Mouse (Mus musculus) hematopoietic multipotent progenitor cell, adult 10-12 weeks (in vitro differentiated cells): ENCODE measurements around the gene Gm21961. TPM values are rescaled to one million over a fixed set of nuclear protein-coding genes. Genes with fewer than 3 reads are reported as not detected.

Experiments
- polyA plus RNA-seq: library from polyadenylated mRNA; stranded (reverse); fragments of >175 nt; gene quantifications from 2 replicates; pipeline ENCODE4 v1.2.3, GENCODE M21; 2012; ENCODE audit warnings: low replicate concordance

The Gm21961 gene
- not detected in 2 replicates for polyA plus RNA-seq

DNA sequence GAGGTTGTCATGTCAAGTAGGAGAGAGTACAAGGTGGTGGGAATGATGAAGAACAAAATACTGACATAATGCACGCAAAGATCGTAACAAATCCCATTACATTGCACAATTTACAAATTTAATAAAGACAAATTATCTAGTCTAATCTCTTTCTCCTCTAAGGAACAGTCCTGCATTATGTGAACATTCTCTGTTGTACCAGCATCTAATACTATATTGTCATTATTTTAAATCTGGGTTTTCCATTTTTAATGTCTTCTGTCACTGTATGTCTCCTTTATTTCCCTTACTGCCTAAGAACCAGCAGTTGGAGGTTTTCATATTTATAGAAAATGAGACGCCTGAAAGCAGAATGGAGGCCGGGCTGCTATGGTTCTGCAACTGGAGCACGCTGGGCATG, at the start of gene Gm21961:
Gm21961 (minus strand) TSS at position 101 of the 400 bp plus-strand sequence.

Other genes with a start within 250 kb of the Gm21961 start
- not detected in 2 replicates for gene Gm21798, start 197.2 kb downstream of the Gm21961 start, polyA plus RNA-seq